Mouse (Mus musculus) spleen, postnatal 10 days (tissue): ENCODE results near the gene Bcas3.

Source experiments
- DNase-seq, 2 experiments: peaks; one replicate each; pipeline ENCODE4 v3.0.0; 2021 to 2022; ENCODE audit warnings: low spot score in 2 of 2

Gene Bcas3

DNA sequence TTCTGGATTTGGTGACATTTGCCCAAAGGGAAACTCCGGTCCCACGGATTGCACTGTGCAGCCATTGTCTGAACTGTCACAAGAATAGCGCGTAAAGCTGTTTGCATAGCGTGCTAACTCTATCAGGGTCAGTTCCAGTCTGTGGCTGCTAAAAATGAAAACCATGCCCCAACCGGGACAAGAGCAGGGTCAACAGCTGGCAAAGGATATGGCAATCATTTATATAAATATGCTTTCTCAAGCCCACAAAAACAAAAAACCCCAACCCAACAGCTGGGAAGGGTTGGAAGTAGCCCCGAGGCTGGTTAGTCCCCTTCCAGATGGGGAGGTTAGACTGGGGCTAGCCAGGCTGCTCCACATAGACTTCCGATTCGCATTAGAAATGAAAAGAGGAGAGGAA lies 314.8 kb downstream of the Bcas3 start:
- no peak for DNase-seq

DNA sequence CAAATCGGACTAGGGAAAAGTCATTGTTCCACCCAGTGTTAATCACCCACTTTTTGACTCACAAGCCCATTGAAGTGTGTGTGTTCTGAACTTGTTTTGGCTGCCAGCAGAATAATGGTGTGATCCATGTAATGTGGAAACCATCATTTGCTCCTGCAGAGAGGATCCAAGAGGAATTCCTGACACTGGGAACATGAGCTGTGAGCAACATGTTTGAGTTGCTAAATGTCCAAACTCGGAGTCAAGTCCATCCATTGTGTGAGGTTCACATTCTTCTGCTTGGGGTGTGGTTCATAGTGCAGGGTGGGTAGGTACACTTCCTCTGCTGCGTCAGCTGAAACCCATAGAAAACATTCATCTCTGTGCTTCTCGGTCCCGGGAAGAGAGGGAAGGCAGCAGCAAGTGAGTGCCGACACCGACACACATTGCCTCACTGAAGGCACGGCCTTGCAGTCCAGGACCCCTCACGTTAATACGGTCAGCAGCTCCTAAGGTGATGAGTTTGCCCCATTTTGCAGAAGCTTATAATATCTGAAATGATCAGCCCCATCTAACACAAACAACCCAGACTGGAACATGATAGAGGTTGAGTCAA lies 320.0 kb downstream of the Bcas3 start:
- DNase-seq, result no peak

DNA sequence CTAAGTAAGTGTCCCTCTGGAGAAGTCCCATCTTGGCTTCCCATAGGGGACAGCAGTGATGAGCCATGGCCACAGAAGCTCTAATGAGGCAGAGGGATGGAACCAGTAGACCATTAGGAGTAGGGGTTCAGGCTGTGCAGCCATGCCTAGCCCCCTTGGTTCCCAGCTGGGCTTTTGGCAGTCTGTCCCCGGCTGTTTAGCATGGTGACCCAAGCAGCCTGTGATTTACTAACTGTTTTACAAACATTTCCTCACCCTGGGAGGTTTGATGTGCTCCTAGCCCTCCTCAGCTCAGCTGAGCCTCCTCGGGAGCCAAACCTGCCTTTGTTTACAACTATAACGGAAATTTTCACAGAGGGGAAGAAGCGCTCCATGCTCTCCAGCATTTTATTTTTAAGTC lies 322.3 kb downstream of the Bcas3 start:
- DNase-seq, result no peak

DNA sequence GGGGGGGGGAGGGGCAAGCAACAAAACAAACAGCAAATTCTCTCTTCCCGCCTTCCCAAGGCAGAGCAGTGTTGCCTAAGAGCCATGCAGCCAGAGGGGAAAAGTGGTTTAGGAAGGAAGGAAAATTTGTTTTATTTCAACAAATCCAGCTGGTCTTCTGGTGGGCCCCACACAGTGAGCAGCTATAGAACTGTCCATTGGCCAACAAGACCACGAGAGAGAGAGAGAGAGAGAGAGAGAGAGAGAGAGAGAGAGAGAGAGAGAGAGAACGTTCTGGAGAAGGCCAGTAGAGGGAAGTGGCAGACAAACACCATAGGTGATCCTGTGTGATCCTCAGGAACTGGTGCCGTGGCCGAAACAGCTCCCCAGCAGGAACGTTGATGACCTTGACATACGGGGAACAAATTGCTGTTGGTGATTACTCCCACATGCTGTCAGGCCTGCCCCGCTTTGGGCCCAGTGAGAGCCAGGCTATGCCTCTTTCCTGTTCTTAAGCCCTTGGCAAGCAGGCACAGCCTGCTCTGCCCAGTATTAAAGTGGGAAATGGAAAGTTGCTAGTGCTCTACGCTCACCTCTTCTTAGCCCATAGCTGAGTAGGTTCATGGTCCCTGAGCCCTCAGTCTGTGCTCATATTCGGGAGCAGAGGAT lies 323.5 kb downstream of the Bcas3 start:
- no peak for DNase-seq

DNA sequence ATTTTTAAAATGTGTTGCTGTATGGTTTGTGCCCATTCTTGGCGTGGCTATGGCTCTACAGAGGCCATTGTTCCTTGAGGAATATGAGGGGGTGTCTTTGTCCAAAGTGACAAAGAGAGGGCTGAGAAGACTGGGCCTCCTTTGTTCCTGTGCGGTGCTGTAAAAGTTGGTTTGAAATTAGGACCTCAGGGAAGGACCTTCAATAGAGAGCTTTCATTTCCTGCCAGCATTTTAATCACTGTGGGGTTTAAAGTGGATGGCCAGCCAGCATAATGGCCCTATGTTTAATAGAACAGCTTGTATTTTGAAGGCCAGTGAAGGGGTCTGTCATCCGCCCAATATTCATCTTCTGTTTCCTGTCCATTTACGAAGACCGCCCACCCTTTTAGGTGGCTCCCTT lies 325.7 kb downstream of the Bcas3 start:
- no peak for DNase-seq

DNA sequence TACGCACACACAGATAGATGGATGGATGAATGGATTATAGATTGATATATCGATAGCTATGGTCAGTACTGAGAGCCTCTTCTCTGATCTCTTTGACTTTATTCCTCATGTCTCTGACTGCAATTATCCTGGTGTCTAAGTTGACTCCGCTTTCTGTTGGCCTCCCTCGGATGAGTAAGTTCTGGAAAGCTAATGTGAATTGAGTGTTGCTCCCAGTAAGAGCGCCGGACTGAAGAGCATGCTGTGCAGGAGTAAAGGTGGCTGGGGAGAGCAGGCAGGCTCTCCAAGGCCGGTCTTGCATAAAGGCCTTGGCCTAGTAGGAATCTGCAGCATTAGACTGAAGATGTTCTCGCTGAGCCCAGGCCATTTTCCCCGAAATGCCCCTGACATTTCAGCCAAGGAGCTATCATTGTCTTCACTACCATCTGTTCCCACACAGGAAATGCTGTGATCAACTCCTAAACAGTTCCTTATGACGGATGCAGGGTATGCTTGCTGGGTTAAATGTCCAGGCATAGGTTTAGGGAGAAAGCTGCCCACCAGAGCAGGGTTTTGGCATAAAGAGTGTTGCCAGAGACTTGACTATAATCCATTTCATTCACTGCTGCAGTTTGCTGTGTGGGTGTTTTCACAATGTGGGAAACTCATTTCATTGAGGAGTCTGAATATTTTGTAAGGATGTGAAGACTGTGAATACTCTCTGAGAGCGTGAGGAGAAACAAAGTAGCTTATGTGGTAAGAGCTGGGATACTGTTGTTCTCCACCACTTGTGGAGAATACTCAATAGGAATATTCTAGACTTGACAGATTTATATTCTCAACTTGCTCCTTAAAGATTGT lies 328.8 kb downstream of the Bcas3 start:
- no peak for DNase-seq

DNA sequence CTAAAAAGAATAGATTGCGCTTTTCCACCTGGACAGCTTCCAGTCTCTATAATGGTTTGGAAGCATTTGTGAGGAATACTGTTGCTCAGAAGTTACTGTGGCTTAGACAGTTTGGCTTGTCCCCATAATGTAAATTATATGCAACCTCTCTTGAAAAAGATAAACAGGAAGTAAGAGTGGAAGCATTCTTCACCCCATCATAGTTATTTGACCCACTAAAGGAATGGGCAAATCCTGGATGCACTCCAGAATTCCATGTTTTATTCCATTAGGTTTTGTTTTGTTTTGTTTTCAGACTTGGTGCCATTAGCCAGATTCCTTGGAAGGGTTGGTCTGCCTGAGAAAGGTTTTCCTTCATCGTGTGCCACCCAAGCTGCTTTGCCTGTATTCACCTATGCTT lies 332.0 kb downstream of the Bcas3 start:
- no peak for DNase-seq

DNA sequence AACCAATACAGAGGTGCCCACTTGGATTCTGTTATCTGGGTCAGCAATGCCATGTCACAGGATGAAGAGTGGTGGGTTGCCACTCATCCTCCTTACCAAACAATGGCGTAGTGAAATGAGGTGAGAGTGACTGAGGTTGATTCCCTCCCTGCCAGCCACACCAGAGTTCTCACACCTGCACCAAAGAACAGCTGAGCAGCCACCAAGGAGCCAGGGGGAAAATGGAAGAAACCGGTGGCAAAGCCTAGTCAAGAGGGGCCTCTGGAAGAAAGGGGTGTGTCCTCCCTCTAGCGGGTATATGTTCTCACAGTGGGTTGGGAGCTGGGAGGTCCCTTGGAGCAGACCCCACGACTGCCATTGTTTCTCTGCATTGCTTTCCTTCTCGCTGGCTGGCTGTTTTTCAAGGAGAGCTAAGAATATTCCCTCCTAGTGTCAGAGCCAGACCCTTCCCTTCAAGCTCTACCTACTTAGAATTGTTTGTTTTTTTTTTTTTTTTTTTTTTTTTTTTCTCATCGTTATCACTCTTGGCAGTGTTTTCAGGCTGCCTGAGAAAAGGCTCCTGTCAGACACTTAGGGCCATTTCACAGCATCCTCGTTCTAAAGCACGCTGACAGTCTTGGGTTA lies 335.0 kb downstream of the Bcas3 start:
- DNase-seq, result no peak

DNA sequence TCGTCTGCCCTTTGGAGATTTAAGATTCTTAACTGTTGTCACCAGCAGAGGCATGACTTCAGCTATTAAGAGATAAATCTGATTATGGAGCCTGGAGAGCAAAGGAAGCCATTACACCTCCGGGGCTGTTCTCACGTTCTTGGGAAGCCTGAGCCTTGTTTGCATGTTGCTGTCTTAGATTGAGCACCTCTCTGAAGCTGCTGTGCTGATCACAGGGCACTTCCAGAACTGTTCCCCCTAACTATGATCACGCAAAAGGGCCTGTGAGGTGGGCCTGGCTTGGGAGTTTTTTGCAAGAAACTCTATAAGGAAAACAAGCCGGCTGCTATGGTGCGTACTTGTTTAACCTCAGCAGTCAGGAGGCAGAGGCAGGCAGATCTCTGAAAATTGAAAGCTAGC lies 335.5 kb downstream of the Bcas3 start:
- no peak for DNase-seq

DNA sequence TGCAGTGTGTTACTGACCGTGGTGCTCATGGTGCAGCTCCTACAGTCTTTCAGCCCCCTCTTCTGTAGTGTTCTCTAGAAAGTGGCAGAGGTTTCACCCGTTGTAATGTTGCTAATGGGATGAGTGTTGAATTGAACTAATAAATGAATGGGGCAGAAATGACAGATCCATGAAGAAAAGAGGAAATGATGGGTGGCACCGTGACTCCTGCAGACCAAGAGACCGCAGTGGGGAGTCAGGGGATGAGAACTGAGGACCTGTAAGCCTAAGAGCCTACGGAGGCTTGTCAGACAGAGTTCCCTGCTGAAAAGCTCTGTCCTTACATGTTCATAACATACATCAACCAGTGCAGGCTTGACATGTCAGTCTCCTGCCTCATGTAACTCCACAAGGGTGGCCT lies 336.3 kb downstream of the Bcas3 start:
- DNase-seq, result no peak

DNA sequence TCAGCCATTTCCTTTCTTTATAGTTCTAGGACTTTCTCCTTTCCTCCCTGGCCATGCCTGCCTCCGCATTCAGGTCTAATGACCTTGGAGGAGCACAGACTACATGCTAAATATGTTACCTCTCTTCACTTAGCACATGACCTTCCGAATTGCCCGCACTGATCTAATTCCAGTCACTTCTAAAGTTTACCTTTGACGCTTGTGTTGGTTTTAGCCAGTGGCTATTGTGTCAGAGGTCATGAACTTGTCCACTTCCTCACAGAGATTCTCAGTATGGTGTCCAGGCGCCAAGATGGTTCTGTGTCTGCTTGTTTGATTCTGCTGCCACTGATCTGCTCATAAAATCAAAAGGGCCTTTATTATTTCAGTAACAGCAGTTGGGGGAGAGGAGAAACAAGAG lies 338.3 kb downstream of the Bcas3 start:
- no peak for DNase-seq

DNA sequence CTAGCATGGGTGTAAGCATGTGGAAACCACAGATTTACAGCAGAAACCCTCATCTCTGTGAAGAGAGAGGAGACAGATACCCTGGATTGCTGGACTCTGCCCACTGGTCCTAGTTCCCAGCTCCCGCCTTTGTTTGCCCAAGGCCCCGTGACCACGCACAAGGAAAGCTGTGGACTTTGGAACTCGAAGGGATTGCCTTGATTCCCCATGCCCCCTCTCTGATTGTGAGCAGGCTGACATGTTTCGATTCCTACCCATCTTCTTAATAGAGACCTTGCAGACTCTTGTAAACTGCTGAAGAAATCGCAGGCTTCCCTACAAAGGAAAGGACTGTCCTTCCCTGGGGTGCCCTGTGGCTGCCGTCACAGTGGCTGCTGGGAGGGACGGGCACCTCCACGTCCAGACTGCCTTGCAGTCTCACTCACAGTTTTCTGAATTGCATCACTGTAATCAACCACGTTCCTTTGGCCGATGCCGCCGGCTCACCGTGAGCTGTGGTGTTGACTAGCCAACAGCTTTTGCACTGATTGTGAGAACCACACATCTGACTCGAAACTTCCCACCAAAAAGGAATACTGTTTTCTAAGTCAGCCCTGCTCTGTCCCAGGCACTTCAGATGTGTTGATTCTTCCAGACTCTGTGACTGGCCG lies 342.8 kb downstream of the Bcas3 start:
- no peak for DNase-seq

DNA sequence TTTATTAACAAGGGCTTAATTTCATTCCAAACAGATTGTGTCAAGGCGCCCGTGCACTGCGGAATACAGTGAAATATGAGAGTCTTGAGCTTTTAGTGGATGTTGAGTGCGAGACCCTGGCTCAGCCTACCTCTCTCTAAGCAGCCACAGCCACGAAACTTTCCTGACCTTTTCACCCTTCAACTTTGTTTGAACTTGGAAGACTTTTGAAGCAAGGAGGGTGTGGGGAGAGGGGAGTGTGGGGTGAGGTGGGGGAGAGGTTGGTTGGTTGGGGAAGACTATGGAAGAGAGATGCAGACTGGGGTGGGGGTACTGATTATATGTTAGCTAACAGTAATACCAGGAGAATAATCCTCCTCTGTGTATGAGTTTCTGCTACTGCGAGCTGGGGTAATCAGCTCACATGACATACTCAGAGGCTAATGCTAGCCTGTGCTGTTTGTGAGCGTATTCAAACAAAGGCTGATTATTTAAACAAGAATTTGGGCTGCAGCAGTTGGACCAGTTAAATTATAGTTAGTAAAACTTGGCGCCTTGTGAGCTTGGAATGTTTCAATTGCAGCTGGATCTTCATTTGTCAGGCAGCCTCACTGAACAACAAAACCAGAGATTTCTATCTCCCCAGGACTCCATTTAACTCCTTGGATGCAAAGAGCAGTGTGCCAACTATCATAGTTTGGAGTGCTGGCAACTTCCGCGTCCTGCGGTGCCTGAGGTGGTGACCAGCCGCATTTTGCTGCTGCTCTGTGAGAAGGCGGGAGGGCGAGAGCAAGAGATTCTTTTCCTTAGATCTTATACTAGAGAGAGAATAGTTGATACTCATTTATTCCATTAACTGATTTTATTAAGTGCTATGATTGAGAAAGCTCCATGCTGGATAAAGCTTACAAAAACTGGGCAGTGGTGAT lies 343.8 kb downstream of the Bcas3 start:
- DNase-seq, result no peak

DNA sequence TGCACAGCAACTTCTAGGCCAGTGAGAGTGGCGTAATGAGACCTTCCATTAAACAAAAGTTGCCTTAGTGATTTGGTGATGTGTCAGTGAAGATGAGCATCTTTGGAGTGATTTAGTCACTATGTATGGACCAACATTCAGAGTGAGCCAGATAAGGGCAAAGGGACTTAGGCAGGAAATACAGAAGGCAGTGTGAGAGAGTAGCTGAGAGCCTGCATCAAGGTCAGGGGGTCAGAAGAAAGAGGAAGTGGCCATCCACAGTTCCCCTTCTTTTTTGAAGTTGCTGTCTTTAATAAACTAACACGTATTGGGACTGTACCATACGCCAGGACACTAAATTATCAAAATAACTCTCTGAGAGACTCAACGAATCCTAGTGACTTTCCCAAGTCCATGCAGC lies 344.5 kb downstream of the Bcas3 start:
- DNase-seq, result no peak

DNA sequence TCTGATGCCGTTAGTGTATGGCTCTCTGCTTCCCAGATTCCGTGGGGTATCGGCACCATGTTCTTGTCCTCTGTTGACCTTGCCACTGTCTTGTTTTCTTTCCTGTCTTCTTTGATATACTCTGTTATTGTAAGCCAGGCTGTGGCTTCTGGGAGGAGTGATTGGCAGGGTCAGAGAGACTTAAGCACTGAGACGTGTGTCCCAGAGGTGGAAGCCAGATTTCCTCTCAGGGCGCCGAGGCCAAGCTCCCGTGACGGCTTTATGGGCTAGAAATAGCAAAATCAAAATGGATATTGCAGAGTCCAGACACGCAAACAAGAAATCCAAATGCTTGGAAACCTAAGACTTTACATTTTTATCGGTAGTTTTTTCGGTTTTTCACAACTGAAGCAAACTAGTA lies 345.3 kb downstream of the Bcas3 start:
- DNase-seq, result no peak

DNA sequence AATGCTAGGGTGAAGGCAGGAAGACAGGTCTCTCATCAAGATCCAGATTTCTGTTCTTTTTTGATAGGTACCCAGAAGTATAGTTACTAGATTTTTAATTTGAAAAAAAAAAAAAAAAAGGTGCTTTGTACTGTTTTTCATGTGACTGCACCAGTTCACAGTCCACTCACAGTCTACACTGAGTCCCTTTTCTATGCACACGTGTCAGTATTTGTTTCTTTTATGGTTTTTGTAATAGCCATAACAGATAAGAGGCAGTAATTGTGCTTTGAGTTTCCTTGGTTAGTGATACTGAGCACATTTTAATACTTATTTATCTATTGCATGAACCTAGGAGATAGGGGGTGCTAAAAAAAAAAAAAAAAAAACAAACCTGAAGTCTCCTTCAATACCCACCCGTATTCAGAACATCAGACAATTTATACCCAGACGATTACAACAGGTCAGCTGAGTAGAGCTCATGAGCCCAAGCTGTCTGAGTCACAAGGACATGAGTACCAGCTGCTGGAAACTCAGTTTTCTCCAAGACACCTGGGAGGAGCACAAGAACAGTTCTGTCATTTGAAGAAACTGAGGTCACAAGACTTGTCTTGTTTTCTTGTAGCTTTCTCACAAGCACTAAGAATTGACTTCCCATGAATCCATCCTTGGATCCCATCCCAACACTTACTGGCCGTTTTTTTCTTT lies 351.2 kb downstream of the Bcas3 start:
- no peak for DNase-seq

DNA sequence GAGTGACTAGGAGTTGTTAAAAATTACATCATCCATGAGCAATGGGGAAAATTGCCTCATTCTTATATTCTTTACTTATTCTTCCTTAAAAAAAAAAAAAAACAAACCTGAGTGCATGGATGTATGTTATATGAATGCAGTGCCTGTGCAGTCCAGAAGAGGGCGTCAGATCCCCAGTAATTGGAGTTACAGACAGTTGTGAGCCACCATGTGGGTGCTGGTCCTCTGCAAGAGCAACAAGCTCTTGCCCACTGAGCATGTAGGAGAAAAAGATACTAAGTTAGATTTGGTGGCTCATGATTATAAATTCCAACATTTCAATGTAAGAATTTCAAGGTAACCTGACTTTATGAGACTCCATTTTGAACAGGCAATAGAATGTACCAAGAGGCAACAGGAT lies 353.7 kb downstream of the Bcas3 start:
- peak in 1 of 2 experiments; percentile 42 for DNase-seq

DNA sequence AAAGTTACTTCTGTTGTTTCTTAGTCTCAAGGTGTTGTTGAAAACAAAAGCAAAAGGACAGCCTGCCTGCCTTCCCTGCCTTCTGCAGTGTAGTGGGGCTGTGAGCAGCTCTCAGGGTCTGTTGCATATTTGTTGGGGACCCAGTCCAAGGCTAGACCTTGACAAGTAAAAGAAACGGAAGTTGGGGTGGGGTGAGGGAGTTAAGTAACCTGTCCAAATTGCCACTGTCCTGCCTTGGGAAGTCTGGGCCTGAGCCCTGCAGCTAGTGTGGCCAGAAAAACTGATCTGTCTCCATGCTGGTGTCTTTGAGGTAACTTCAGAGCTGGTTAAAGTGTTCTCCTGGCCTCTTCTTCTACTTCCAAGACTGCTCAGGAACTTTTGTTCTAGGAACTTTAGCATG lies 354.5 kb downstream of the Bcas3 start:
- DNase-seq, result no peak

DNA sequence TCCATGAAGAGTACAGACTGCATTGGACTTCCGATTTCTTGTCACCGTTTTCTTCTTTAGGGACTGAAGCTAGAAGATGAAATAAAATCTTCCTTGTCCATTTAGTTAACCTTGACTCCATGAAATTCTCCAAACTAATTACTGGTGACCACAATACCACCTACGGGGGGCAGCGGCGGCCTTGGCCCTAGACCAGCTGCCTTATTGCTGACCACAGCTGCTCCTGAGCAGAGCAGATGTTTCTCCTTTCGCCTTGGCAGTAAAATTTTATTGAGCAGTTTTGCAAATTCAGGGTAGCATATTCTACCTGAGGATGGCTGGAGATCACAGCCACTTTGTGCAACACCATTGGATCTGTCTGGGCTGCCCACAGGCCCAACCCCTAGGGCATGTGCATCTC lies 356.2 kb downstream of the Bcas3 start:
- DNase-seq, result no peak

DNA sequence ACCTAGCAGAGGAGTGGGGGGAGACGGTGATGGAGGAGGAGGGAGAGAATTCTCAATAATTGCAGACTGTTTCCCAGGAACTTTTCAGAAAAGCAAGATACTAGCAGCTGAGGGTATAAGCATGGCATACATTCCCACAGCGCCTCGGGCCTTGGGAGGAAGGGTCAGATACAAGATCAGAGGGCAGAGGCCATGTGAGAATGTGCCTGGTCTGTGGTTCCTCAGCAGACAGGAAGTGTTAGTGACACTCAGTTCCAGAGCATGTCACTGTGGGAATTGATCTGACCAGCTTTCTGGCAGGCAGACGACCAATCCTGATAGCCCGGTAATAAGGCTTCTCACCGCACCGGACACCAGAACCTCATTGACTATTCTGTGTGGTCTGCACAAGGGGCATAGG lies 357.2 kb downstream of the Bcas3 start:
- DNase-seq, result no peak
